Mouse (Mus musculus): Measurements from ENCODE around the gene Acp7. TPM values are rescaled to one million over a fixed set of nuclear protein-coding genes. Genes with fewer than 3 reads are reported as not detected.

Gene Acp7
- polyA plus RNA-seq, 1 experiment from 2014 or later: not detected

GRCm38 (mm10) chr7:28597642-28598446 is 33.3 kb downstream of the Acp7 start, which contains the start of the genes Samd4b and Pak4:
Gene Samd4b (minus strand): TSS chr7:28598144.
Gene Pak4 (minus strand): TSS chr7:28598185.
- H3K4me1 ChIP-seq: peaks cover 58% of the 10 kb centered on the region
- H3K4me2 ChIP-seq: peak within 1 kb of the TSS; percentile 70
- H3K27me3 ChIP-seq: no peaks in the 10 kb centered on the region
- no peaks in the 10 kb centered on the region for H3K36me3 ChIP-seq
- peak within 1 kb of the TSS; percentile 70 for H3K4me3 ChIP-seq (replicated peaks)
- peak; percentile 81 for ATAC-seq (replicated peaks; ENCODE audit: low FRiP score)
- no peaks in the 10 kb centered on the region for H3K9me3 ChIP-seq (replicated peaks)
- peak within 1 kb of the TSS; percentile 93 for H3K27ac ChIP-seq
- WGBS: under 1% methylated on average over 65 of the region's 66 CpGs
- H3K9ac ChIP-seq: peak within 1 kb of the TSS; percentile 64

- no peak for ATAC-seq (replicated peaks; ENCODE audit: low FRiP score)
- peak overlapping the region; percentile 64 for H3K9ac ChIP-seq
- H3K27me3 ChIP-seq: no peaks in the 10 kb centered on the region
- 3% methylated on average over 9 of the region's 9 CpGs for WGBS
- H3K4me2 ChIP-seq: peak overlapping the region; percentile 70
- H3K27ac ChIP-seq: peak overlapping the region; percentile 93
- H3K4me3 ChIP-seq (replicated peaks): peak overlapping the region; percentile 70
- no peaks in the 10 kb centered on the region for H3K36me3 ChIP-seq
- H3K4me1 ChIP-seq: peaks cover 64% of the 10 kb centered on the region
- H3K9me3 ChIP-seq (replicated peaks): no peaks in the 10 kb centered on the region
These were observed 33.9 kb downstream of the Acp7 start for GRCm38 (mm10) chr7:28597277-28597570.

GRCm38 (mm10) chr7:28596436-28597276 is 34.5 kb downstream of the Acp7 start:
- Histone ChIP-seq H3K4me1 (peaks cover 69% of the 10 kb centered on the region), H3K9me3 (replicated peaks) (no peaks in the 10 kb centered on the region), H3K27me3 (no peaks in the 10 kb centered on the region), H3K4me3 (replicated peaks) (peak overlapping the region; percentile 70), H3K27ac (peak overlapping the region; percentile 93), H3K36me3 (no peaks in the 10 kb centered on the region), H3K9ac (peak overlapping the region; percentile 64), H3K4me2 (peak overlapping the region; percentile 70)
- peak; percentile 82 for ATAC-seq (replicated peaks; ENCODE audit: low FRiP score)
- WGBS: 28% methylated on average over 20 of the region's 20 CpGs

GRCm38 (mm10) chr7:28595751-28596435 is 35.2 kb downstream of the Acp7 start:
- H3K36me3 ChIP-seq: 0 out of 2 replicates have a peak, but pooled peaks cover 3% of the 10 kb centered on the region
- H3K4me2 ChIP-seq: peak overlapping the region; percentile 70
- H3K4me1 ChIP-seq: peaks cover 70% of the 10 kb centered on the region
- peak overlapping the region; percentile 93 for H3K27ac ChIP-seq
- H3K9ac ChIP-seq: peak overlapping the region; percentile 64
- ATAC-seq (replicated peaks; ENCODE audit: low FRiP score): peak; percentile 10
- no peaks in the 10 kb centered on the region for H3K27me3 ChIP-seq
- H3K4me3 ChIP-seq (replicated peaks): peak overlapping the region; percentile 70
- 62% methylated on average over 8 of the region's 8 CpGs for WGBS
- H3K9me3 ChIP-seq (replicated peaks): no peaks in the 10 kb centered on the region

- no peaks in the 10 kb centered on the region for H3K9me3 ChIP-seq (replicated peaks)
- ATAC-seq (replicated peaks; ENCODE audit: low FRiP score): no peak
- H3K27ac ChIP-seq: peak overlapping the region; percentile 75
- peak overlapping the region; percentile 21; the same call in 1 of the 2 replicates for H3K4me2 ChIP-seq
- peak overlapping the region; percentile 29; the same call in 1 of the 2 replicates for H3K9ac ChIP-seq
- 0 out of 2 replicates have a peak, but pooled peaks cover 3% of the 10 kb centered on the region for H3K36me3 ChIP-seq
- 24% methylated on average over 14 of the region's 14 CpGs for WGBS
- no peak overlapping the region for H3K4me3 ChIP-seq (replicated peaks)
- H3K27me3 ChIP-seq: no peaks in the 10 kb centered on the region
- H3K4me1 ChIP-seq: peaks cover 89% of the 10 kb centered on the region
These were observed 37.7 kb downstream of the Acp7 start for GRCm38 (mm10) chr7:28593206-28594111.

- H3K4me3 ChIP-seq (replicated peaks): no peak overlapping the region
- 46% methylated on average over 1 of the region's 1 CpGs for WGBS
- H3K27ac ChIP-seq: peak overlapping the region; percentile 75
These were observed 39.3 kb downstream of the Acp7 start for GRCm38 (mm10) chr7:28591862-28592261.

GRCm38 (mm10) chr7:28587644-28588043 is 43.5 kb downstream of the Acp7 start:
- H3K9me3 ChIP-seq (replicated peaks): no peaks in the 10 kb centered on the region
- H3K36me3 ChIP-seq: 0 out of 2 replicates have a peak, but pooled peaks cover 3% of the 10 kb centered on the region
- peak overlapping the region; percentile 1; the same call in 1 of the 2 replicates for H3K4me2 ChIP-seq
- peaks cover 93% of the 10 kb centered on the region for H3K4me1 ChIP-seq
- no peak overlapping the region for H3K4me3 ChIP-seq (replicated peaks)
- peak; percentile 54 for ATAC-seq (replicated peaks; ENCODE audit: low FRiP score)
- peak overlapping the region; percentile 21; the same call in 1 of the 2 replicates for H3K9ac ChIP-seq
- peak overlapping the region; percentile 65 for H3K27ac ChIP-seq
- H3K27me3 ChIP-seq: no peaks in the 10 kb centered on the region

More at GRCm38 (mm10) chr7:28591862-28592261, 39.3 kb downstream of the Acp7 start:
- 0 out of 2 replicates have a peak, but pooled peaks cover 3% of the 10 kb centered on the region for H3K36me3 ChIP-seq
- H3K9ac ChIP-seq: no peak overlapping the region
- no peak overlapping the region for H3K4me2 ChIP-seq
- ATAC-seq (replicated peaks; ENCODE audit: low FRiP score): no peak
- peaks cover 98% of the 10 kb centered on the region for H3K4me1 ChIP-seq
- no peaks in the 10 kb centered on the region for H3K9me3 ChIP-seq (replicated peaks)
- H3K27me3 ChIP-seq: no peaks in the 10 kb centered on the region

GRCm38 (mm10) chr7:28586663-28587411 is 44.3 kb downstream of the Acp7 start:
- Histone ChIP-seq H3K9ac (no peak overlapping the region), H3K27ac (peak overlapping the region; percentile 65; the same call in 1 of the 2 replicates), H3K4me2 (no peak overlapping the region), H3K4me1 (peaks cover 91% of the 10 kb centered on the region), H3K4me3 (replicated peaks) (no peak overlapping the region), H3K36me3 (0 out of 2 replicates have a peak, but pooled peaks cover 3% of the 10 kb centered on the region), H3K27me3 (no peaks in the 10 kb centered on the region), H3K9me3 (replicated peaks) (no peaks in the 10 kb centered on the region)
- WGBS: 44% methylated on average over 6 of the region's 6 CpGs
- no peak for ATAC-seq (replicated peaks; ENCODE audit: low FRiP score)

GRCm38 (mm10) chr7:28585001-28585400 is 46.1 kb downstream of the Acp7 start:
- no peaks in the 10 kb centered on the region for H3K9me3 ChIP-seq (replicated peaks)
- peaks cover 86% of the 10 kb centered on the region for H3K4me1 ChIP-seq
- H3K4me3 ChIP-seq (replicated peaks): no peak overlapping the region
- H3K27ac ChIP-seq: peak overlapping the region; percentile 9
- no peak overlapping the region for H3K9ac ChIP-seq
- no peak for ATAC-seq (replicated peaks; ENCODE audit: low FRiP score)
- 65% methylated on average over 6 of the region's 6 CpGs for WGBS
- H3K27me3 ChIP-seq: no peaks in the 10 kb centered on the region
- H3K4me2 ChIP-seq: no peak overlapping the region
- H3K36me3 ChIP-seq: 0 out of 2 replicates have a peak, but pooled peaks cover 4% of the 10 kb centered on the region

- H3K4me1 ChIP-seq: peaks cover 87% of the 10 kb centered on the region
- H3K9ac ChIP-seq: no peak overlapping the region
- peak overlapping the region; percentile 9 for H3K27ac ChIP-seq
- H3K36me3 ChIP-seq: 0 out of 2 replicates have a peak, but pooled peaks cover 5% of the 10 kb centered on the region
- no peaks in the 10 kb centered on the region for H3K27me3 ChIP-seq
- H3K4me2 ChIP-seq: no peak overlapping the region
- H3K4me3 ChIP-seq (replicated peaks): no peak overlapping the region
- 48% methylated on average over 4 of the region's 4 CpGs for WGBS
- ATAC-seq (replicated peaks; ENCODE audit: low FRiP score): no peak
- H3K9me3 ChIP-seq (replicated peaks): no peaks in the 10 kb centered on the region
These were observed 46.7 kb downstream of the Acp7 start for GRCm38 (mm10) chr7:28584468-28584867.
